Mouse (Mus musculus): ENCODE data around the gene Timeless. TPM values are rescaled to one million over a fixed set of nuclear protein-coding genes. Genes with fewer than 3 reads are reported as not detected.
"Not testable (repeated sequence)": the region's sequence is repeated elsewhere in the genome, so short reads cannot be mapped to it uniquely, and the experiment has no call there.

The Timeless gene
- polyA plus RNA-seq, 1 experiment = 5.1 TPM

DNA sequence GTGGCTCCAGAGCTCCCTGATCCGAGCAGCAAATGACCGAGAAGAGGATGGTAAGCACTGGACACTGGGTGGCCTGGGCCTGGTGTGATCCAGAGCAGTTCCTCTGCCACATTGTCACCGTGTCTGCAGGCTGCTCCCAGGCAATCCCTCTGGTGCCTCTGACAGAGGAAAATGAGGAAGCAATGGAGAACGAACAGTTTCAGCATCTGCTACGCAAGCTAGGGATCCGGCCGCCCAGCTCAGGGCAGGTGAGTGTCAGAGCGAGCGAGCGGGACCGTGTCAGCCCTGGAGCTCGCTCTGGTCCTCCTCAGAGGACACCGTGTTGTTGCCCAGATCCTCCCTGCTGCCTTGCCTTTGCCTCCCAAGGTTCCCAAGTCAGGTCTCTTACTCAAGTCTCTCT lies 18.7 kb downstream of the Timeless start:
- DNase-seq (ENCODE audit: extremely low spot score in 1 of 2, low spot score in 1 of 2) = no peak

GRCm38 (mm10) chr10:128253677-128254255 lies 21.9 kb downstream of the Timeless start, which contains the start of gene Apon:
Gene Apon (plus strand): TSS chr10:128254096.
- DNase-seq (ENCODE audit: extremely low spot score in 1 of 2, low spot score in 1 of 2) = no peak

- DNase-seq (ENCODE audit: extremely low spot score in 1 of 2, low spot score in 1 of 2) = no peak
Observed at GRCm38 (mm10) chr10:128255925-128256324, 24.1 kb downstream of the Timeless start.

- peak in 1 of 2 experiments; percentile 42 for DNase-seq (ENCODE audit: extremely low spot score in 1 of 2, low spot score in 1 of 2)
Observed at GRCm38 (mm10) chr10:128256328-128256727, 24.5 kb downstream of the Timeless start.

GRCm38 (mm10) chr10:128258953-128259352 lies 27.1 kb downstream of the Timeless start:
- DNase-seq (ENCODE audit: extremely low spot score in 1 of 2, low spot score in 1 of 2) = no peak

GRCm38 (mm10) chr10:128259946-128260345 lies 28.1 kb downstream of the Timeless start:
- DNase-seq (ENCODE audit: extremely low spot score in 1 of 2, low spot score in 1 of 2) = no peak

DNA sequence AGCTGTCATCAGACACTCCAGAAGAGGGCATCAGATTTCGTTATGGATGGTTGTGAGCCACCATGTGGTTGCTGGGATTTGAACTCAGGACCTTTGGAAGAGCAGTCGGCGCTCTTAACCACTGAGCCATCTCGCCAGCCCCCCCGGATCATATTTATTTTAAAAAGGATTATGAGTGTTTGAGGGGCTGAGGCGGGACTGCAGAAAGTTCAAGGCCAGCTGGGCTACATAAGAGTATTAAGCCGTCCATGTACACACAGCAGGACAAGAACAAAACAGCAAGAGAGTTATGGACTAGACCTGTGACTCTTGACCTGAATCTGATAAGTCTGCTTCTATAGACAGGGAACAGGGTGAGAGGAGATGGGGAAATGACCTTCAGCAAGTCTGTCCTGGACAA lies 28.5 kb downstream of the Timeless start:
- not testable (repeated sequence) for DNase-seq (ENCODE audit: extremely low spot score in 1 of 2, low spot score in 1 of 2)

DNA sequence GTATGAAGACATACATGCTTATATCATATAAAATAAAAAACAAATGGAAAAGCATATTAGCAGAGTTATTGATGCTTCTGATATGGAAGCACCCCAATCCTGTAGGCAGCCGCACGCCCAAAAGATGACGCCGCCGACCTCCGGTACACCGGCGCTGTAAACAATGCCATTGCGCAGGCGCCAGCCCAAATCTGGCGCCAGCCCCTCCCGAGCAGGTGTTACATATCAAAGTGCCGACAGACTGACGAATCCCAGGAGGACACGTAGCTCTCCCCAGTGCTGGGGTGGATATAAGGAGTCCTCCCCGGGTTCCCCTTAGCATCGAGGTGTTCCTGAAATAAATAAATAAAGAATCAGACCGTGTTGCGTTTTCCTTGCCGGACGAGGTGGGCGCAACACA lies 30.4 kb downstream of the Timeless start:
- DNase-seq (ENCODE audit: extremely low spot score in 1 of 2, low spot score in 1 of 2) = no peak

GRCm38 (mm10) chr10:128263393-128264310 lies 31.8 kb downstream of the Timeless start:
- peak in 1 of 2 experiments; percentile 33 for DNase-seq (ENCODE audit: extremely low spot score in 1 of 2, low spot score in 1 of 2)

DNA sequence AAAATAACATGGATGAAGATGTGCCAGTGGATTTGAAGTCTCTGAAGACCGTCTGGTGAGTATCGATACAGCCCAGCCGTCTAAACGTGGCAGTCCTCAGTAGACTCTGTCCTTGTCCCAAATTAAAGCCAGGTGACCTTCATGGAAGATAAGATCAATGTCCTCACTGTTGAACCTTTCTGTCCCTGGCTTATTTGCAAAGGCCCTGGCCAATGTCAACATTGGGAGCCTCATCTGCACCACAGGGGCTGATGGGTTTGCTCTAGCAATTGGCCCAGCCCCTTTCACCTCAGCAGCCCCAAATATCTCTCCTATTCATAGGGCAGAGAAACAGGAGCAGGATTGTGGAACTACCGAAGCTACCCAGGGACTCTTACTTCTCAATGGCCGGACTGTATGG lies 36.5 kb downstream of the Timeless start, which contains the start of gene Apof:
TSS of gene Apof (plus strand) at position 301 of the 400 bp plus-strand sequence.
- no peak for DNase-seq (ENCODE audit: extremely low spot score in 1 of 2, low spot score in 1 of 2)

DNA sequence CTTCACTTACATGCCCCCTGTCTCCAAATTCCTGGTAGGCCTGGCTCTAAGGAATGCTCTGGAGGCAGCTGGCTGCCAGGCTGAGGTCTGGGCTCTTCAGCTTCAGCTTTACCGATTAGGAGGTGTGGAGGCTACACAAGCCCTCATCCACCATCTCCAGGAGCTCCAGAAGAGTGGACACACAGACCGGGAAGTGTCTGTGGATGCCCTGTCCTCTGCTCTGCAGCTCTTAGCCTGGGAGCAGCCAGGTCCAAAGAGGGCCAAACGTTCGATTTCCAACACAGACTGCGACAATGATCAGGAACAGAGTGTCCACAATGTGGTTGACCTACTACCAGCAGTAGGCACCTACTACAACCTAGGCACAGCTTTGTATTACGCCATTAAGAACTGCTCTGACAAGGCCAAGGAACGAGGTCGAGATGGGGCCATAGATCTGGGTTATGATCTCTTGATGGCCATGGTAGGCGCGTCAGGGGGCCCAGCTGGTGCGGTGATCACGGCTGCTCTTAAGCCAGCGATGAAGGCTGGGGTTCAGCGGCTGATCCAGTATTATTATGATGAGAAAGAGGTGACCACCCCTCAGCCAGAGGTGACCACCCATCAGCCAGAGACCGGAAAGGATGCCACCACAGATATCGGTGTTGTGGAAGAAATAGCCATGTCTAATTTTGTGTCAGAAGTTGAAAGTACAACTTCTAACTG lies 37.5 kb downstream of the Timeless start:
- DNase-seq (ENCODE audit: extremely low spot score in 1 of 2, low spot score in 1 of 2) = no peak

- DNase-seq (ENCODE audit: extremely low spot score in 1 of 2, low spot score in 1 of 2) = peak; percentile 97 to 98
Observed at GRCm38 (mm10) chr10:128270287-128270841, 38.5 kb downstream of the Timeless start, which contains the start of gene Stat2. Gene Stat2 (plus strand): TSS chr10:128270559.

GRCm38 (mm10) chr10:128270866-128271265 lies 39.0 kb downstream of the Timeless start:
- DNase-seq (ENCODE audit: extremely low spot score in 1 of 2, low spot score in 1 of 2) = no peak

DNA sequence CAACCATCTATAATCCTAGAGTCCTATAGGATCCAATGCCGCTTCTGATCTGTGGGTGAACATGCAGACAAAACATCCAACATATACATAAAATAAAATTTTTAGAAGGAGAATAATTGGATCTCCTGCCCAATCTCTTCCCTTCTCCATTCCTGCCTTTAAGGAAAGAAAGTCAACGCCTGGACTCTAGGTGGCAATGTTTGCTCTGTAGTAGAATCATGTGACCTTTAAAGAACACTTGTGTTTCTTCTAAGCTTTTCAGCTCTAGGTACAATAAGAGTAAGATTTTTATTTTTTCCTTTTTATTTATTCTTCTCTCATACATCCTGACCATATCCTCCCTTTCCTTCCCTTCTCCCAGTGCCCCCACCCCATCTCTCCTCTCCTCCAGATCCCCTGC lies 40.0 kb downstream of the Timeless start:
- DNase-seq (ENCODE audit: extremely low spot score in 1 of 2, low spot score in 1 of 2) = no peak

- DNase-seq (ENCODE audit: extremely low spot score in 1 of 2, low spot score in 1 of 2) = not testable (repeated sequence)
Observed at GRCm38 (mm10) chr10:128272819-128273439, 41.1 kb downstream of the Timeless start.

DNA sequence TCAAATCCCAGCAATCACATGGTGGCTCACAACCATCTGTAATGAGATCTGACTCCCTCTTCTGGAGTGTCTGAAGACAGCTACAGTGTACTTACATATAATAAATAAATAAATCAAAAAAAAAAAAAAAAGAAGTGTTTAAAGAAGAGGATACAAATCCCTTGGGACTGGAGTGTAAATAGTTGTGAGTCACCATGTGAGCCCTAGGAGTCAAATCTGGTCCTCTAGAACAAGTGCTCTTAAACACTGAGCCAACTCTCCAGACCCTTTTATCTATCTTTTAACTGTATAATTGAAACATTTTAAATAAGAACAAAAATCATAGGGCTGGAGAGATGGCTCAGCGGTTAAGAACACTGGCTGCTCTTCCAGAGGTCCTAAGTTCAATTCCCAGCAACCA lies 43.5 kb downstream of the Timeless start:
- not testable (repeated sequence) for DNase-seq (ENCODE audit: extremely low spot score in 1 of 2, low spot score in 1 of 2)

- no peak for DNase-seq (ENCODE audit: extremely low spot score in 1 of 2, low spot score in 1 of 2)
Observed at GRCm38 (mm10) chr10:128278158-128278557, 46.3 kb downstream of the Timeless start.

DNA sequence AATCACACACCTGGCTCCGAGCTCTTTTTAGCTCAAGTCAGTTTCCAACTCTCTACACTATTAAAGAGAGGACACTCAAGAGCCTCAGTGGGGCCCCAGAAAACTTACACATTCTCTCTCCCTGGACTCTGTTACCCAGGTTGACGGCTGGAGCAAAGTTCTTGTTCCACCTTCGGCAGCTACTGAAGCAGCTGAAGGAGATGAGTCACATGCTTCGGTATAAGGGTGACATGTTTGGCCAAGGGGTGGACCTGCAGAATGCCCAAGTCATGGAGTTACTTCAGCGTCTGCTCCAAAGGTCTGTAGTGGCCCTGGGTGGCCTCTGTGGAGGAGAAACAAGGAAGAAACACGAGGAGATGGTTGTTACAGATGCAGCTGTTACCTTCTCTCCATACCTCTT lies 49.1 kb downstream of the Timeless start:
- DNase-seq (ENCODE audit: extremely low spot score in 1 of 2, low spot score in 1 of 2) = no peak

GRCm38 (mm10) chr10:128281682-128282081 lies 49.8 kb downstream of the Timeless start:
- DNase-seq (ENCODE audit: extremely low spot score in 1 of 2, low spot score in 1 of 2) = no peak

DNA sequence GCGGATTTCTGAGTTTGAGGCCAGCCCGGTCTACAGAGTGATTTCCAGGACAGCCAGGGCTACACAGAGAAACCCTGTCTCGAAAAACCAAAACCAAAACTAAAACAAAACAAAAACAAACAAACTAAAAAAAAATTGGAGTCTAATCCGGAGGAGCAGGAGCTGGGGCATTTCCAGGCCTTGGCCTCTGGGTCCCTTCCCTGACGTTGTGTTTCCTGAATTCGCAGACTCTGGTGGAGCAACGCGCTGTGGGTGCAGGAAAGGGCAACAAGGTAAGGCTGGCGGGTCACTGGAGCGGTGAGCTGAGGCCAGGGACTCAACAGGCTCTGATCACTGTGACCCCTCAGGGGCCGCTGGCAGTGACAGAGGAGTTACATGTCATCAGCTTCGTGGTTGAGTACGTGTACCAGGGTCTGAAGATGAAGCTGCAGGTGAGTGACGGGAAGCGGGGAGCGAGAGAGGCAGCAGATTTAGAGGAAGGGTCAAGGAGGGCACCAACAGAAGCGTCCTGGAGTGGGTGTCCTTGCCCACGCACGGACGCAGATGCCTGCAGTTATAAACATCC lies 51.1 kb downstream of the Timeless start:
- DNase-seq (ENCODE audit: extremely low spot score in 1 of 2, low spot score in 1 of 2) = no peak

Measured in frontal cortex, adult 2 months (tissue).